ENCODE assay signal across 8 mouse cellular contexts in genomic region chr2:158258781-158259180, GRCm38 (mm10). TPM values are rescaled to one million over a fixed set of nuclear protein-coding genes. Genes with fewer than 3 reads are reported as not detected.
DNase-seq lines count a peak whose midpoint lies in the region; ATAC-seq and TF ChIP-seq lines count a peak whose summit lies in the region.

No protein-coding gene starts in this region.

- TF ChIP-seq CTCF in brain, embryonic 14.5 days (IDR thresholded peaks at IDR 0.05; ENCODE audit: borderline replicate concordance, extremely low read depth, insufficient read depth, insufficient read length): peak; percentile 79
- peak; percentile 78 for TF ChIP-seq CTCF in midbrain, postnatal 0 days (IDR thresholded peaks at IDR 0.05)

- peaks cover 9% of the 10 kb centered on the region; the same call in 1 of the 2 replicates for H3K27me3 ChIP-seq in hindbrain, embryonic 10.5 days (ENCODE audit: insufficient read depth, poor library complexity, severe bottlenecking)
- H3K27me3 ChIP-seq in hindbrain, embryonic 13.5 days: 0 out of 2 replicates have a peak, but pooled peaks cover 5% of the 10 kb centered on the region
- H3K27me3 ChIP-seq in hindbrain, embryonic 15.5 days: no peaks in the 10 kb centered on the region
- peaks cover 9% of the 10 kb centered on the region; the same call in 1 of the 2 replicates for H3K27me3 ChIP-seq in limb, embryonic 10.5 days (ENCODE audit: low read depth, poor library complexity, severe bottlenecking)
- no peaks in the 10 kb centered on the region for H3K27me3 ChIP-seq in midbrain, postnatal 0 days (ENCODE audit: insufficient read depth, low read length)
- no peaks in the 10 kb centered on the region for H3K27me3 ChIP-seq in stomach, embryonic 14.5 days (ENCODE audit: control insufficient read depth, insufficient read depth, low read length)

- H3K4me1 ChIP-seq in hindbrain, embryonic 10.5 days (replicated peaks): peaks cover 48% of the 10 kb centered on the region
- peaks cover 3% of the 10 kb centered on the region for H3K4me1 ChIP-seq in hindbrain, embryonic 13.5 days (replicated peaks)
- H3K4me1 ChIP-seq in hindbrain, embryonic 15.5 days (replicated peaks): 0 out of 2 replicates have a peak, but pooled peaks cover 3% of the 10 kb centered on the region
- H3K4me1 ChIP-seq in limb, embryonic 10.5 days: peaks cover 35% of the 10 kb centered on the region
- H3K4me1 ChIP-seq in midbrain, postnatal 0 days (ENCODE audit: insufficient read depth, low read length): no peaks in the 10 kb centered on the region
- H3K4me1 ChIP-seq in stomach, embryonic 14.5 days (ENCODE audit: control insufficient read depth, insufficient read depth, low read length): peaks cover 18% of the 10 kb centered on the region; the same call in 1 of the 2 replicates

- WGBS in hindbrain, embryonic 10.5 days: 13% methylated on average over 12 of the region's 12 CpGs
- WGBS in hindbrain, embryonic 13.5 days: 14% methylated on average over 12 of the region's 12 CpGs
- WGBS in hindbrain, embryonic 15.5 days: 16% methylated on average over 12 of the region's 12 CpGs
- 15% methylated on average over 12 of the region's 12 CpGs for WGBS in limb, embryonic 10.5 days
- WGBS in midbrain, postnatal 0 days: 15% methylated on average over 12 of the region's 12 CpGs
- 14% methylated on average over 12 of the region's 12 CpGs for whole genome bisulfite sequencing in stomach, embryonic 14.5 days

- H3K27ac ChIP-seq in hindbrain, embryonic 10.5 days: no peak overlapping the region
- H3K27ac ChIP-seq in hindbrain, embryonic 13.5 days: no peak overlapping the region
- no peak overlapping the region for H3K27ac ChIP-seq in hindbrain, embryonic 15.5 days (replicated peaks)
- H3K27ac ChIP-seq in limb, embryonic 10.5 days: no peak overlapping the region
- no peak overlapping the region for H3K27ac ChIP-seq in midbrain, postnatal 0 days (ENCODE audit: low read depth, low read length)
- no peak overlapping the region for H3K27ac ChIP-seq in stomach, embryonic 14.5 days (ENCODE audit: low read length)

- H3K9me3 ChIP-seq in hindbrain, embryonic 10.5 days: no peaks in the 10 kb centered on the region
- H3K9me3 ChIP-seq in hindbrain, embryonic 13.5 days: no peaks in the 10 kb centered on the region
- no peaks in the 10 kb centered on the region for H3K9me3 ChIP-seq in hindbrain, embryonic 15.5 days
- H3K9me3 ChIP-seq in limb, embryonic 10.5 days (replicated peaks): no peaks in the 10 kb centered on the region
- H3K9me3 ChIP-seq in midbrain, postnatal 0 days (ENCODE audit: low read length): no peaks in the 10 kb centered on the region
- no peaks in the 10 kb centered on the region for H3K9me3 ChIP-seq in stomach, embryonic 14.5 days (ENCODE audit: control insufficient read depth, low read depth, low read length)

- H3K4me3 ChIP-seq in hindbrain, embryonic 10.5 days: no peak overlapping the region
- H3K4me3 ChIP-seq in hindbrain, embryonic 13.5 days: no peak overlapping the region
- no peak overlapping the region for H3K4me3 ChIP-seq in hindbrain, embryonic 15.5 days
- no peak overlapping the region for H3K4me3 ChIP-seq in limb, embryonic 10.5 days
- H3K4me3 ChIP-seq in midbrain, postnatal 0 days (ENCODE audit: low read depth, low read length): no peak overlapping the region
- no peak overlapping the region for H3K4me3 ChIP-seq in stomach, embryonic 14.5 days (ENCODE audit: low read depth, low read length)

- DNase-seq in hindbrain, embryonic 10.5 days (ENCODE audit: low spot score): peak; percentile 83
- DNase-seq in brain, embryonic 14.5 days (ENCODE audit: low read depth): peak; percentile 68
- DNase-seq in limb, embryonic 10.5 days (ENCODE audit: low spot score): peak; percentile 83
- DNase-seq in midbrain, postnatal 0 days (ENCODE audit: low spot score): peak; percentile 63

- H3K9ac ChIP-seq in hindbrain, embryonic 13.5 days: no peak overlapping the region
- no peak overlapping the region for H3K9ac ChIP-seq in hindbrain, embryonic 15.5 days
- no peak overlapping the region for H3K9ac ChIP-seq in midbrain, postnatal 0 days (replicated peaks; ENCODE audit: low read length, poor library complexity, severe bottlenecking)
- no peak overlapping the region for H3K9ac ChIP-seq in stomach, embryonic 14.5 days (replicated peaks; ENCODE audit: low read depth, low read length)

- TF ChIP-seq POLR2A in brain, embryonic 14.5 days (IDR thresholded peaks at IDR 0.05; ENCODE audit: borderline replicate concordance, extremely low read depth, insufficient read depth, insufficient read length, poor library complexity, severe bottlenecking): no peak

- ATAC-seq in hindbrain, embryonic 13.5 days (ENCODE audit: low FRiP score): no peak
- 0 out of 2 replicates have a peak, but pooled peaks have one; percentile 27 for ATAC-seq in erythroid progenitor cell, adult 5-6 weeks (replicated peaks; ENCODE audit: low FRiP score, poor library complexity, severe bottlenecking)
- ATAC-seq in hindbrain, embryonic 15.5 days (ENCODE audit: low FRiP score, low read depth): peak; percentile 34; the same call in 1 of the 2 replicates
- ATAC-seq in midbrain, postnatal 0 days (ENCODE audit: low FRiP score): no peak
- 0 out of 2 replicates have a peak, but pooled peaks have one; percentile 25 for ATAC-seq in stomach, embryonic 14.5 days (ENCODE audit: insufficient number of reproducible peaks, insufficient read depth, low FRiP score, low read depth)

- H3K4me2 ChIP-seq in hindbrain, embryonic 13.5 days: no peak overlapping the region
- no peak overlapping the region for H3K4me2 ChIP-seq in hindbrain, embryonic 15.5 days
- H3K4me2 ChIP-seq in midbrain, postnatal 0 days (ENCODE audit: low read depth, low read length, poor library complexity, severe bottlenecking): no peak overlapping the region
- H3K4me2 ChIP-seq in stomach, embryonic 14.5 days (replicated peaks; ENCODE audit: low read depth, low read length): no peak overlapping the region

- no peaks in the 10 kb centered on the region for H3K36me3 ChIP-seq in hindbrain, embryonic 10.5 days
- H3K36me3 ChIP-seq in hindbrain, embryonic 13.5 days: no peaks in the 10 kb centered on the region
- no peaks in the 10 kb centered on the region for H3K36me3 ChIP-seq in hindbrain, embryonic 15.5 days
- H3K36me3 ChIP-seq in limb, embryonic 10.5 days: no peaks in the 10 kb centered on the region
- no peaks in the 10 kb centered on the region for H3K36me3 ChIP-seq in midbrain, postnatal 0 days (ENCODE audit: insufficient read depth, low read length)
- no peaks in the 10 kb centered on the region for H3K36me3 ChIP-seq in stomach, embryonic 14.5 days (ENCODE audit: control insufficient read depth, insufficient read depth, low read length)

RNA-seq across cellular contexts. Expression of gene Bpi, which starts 0.9 kb away (rescaled TPM):
- polyA plus RNA-seq in hindbrain, embryonic 10.5 days (2016; fragmentation: Nextera tagmentation; extraction: Ambion mirVana): not detected in 2 replicates
- not detected in 2 replicates for polyA plus RNA-seq in hindbrain, embryonic 13.5 days (2015; fragmentation: Nextera tagmentation; extraction: Ambion mirVana)
- polyA plus RNA-seq in brain, embryonic 14.5 days (2012; rRNA removed): not detected in 2 replicates
- not detected in 2 replicates for total RNA-seq in erythroid progenitor cell, adult 5-6 weeks (2015; ENCODE audit: low replicate concordance)
- not detected in 2 replicates for total RNA-seq in erythroid progenitor cell, adult 5-6 weeks (2017; ENCODE audit: low replicate concordance)
- polyA plus RNA-seq in hindbrain, embryonic 15.5 days (2015; fragmentation: Nextera tagmentation; extraction: Ambion mirVana): not detected in 2 replicates
- polyA plus RNA-seq in limb, embryonic 10.5 days (2016; fragmentation: Nextera tagmentation; extraction: Ambion mirVana): not detected in 2 replicates
- 0.22 TPM in 1 of 2 replicates, not detected in the other for total RNA-seq in midbrain, postnatal 0 days (2014; rRNA removed)
- not detected in 2 replicates for polyA plus RNA-seq in midbrain, postnatal 0 days (2015; fragmentation: Nextera tagmentation; extraction: Ambion mirVana)
- polyA plus RNA-seq in stomach, embryonic 14.5 days (2014; fragmentation: Nextera tagmentation; extraction: Ambion mirVana): not detected in 2 replicates

RNA-seq across cellular contexts. Expression of gene D630003M21Rik, which starts 29.8 kb away (rescaled TPM):
- 3.7 and 4.9 TPM in 2 replicates for polyA plus RNA-seq in hindbrain, embryonic 10.5 days (2016; fragmentation: Nextera tagmentation; extraction: Ambion mirVana)
- 2.0 and 3.1 TPM in 2 replicates for polyA plus RNA-seq in hindbrain, embryonic 13.5 days (2015; fragmentation: Nextera tagmentation; extraction: Ambion mirVana)
- polyA plus RNA-seq in brain, embryonic 14.5 days (2012; rRNA removed): 3.5 and 3.7 TPM in 2 replicates
- total RNA-seq in erythroid progenitor cell, adult 5-6 weeks (2015; ENCODE audit: low replicate concordance): not detected in 2 replicates
- total RNA-seq in erythroid progenitor cell, adult 5-6 weeks (2017; ENCODE audit: low replicate concordance): not detected in 2 replicates
- 1.8 and 2.4 TPM in 2 replicates for polyA plus RNA-seq in hindbrain, embryonic 15.5 days (2015; fragmentation: Nextera tagmentation; extraction: Ambion mirVana)
- polyA plus RNA-seq in limb, embryonic 10.5 days (2016; fragmentation: Nextera tagmentation; extraction: Ambion mirVana): 1.2 and 3.3 TPM in 2 replicates
- total RNA-seq in midbrain, postnatal 0 days (2014; rRNA removed): 4.6 and 5.5 TPM in 2 replicates
- polyA plus RNA-seq in midbrain, postnatal 0 days (2015; fragmentation: Nextera tagmentation; extraction: Ambion mirVana): 1.1 and 1.5 TPM in 2 replicates
- polyA plus RNA-seq in stomach, embryonic 14.5 days (2014; fragmentation: Nextera tagmentation; extraction: Ambion mirVana): 2.3 and 2.6 TPM in 2 replicates

RNA-seq across cellular contexts. Expression of gene Lbp, which starts 47.5 kb away (rescaled TPM):
- polyA plus RNA-seq in hindbrain, embryonic 10.5 days (2016; fragmentation: Nextera tagmentation; extraction: Ambion mirVana): 2.2 and 3.4 TPM in 2 replicates
- polyA plus RNA-seq in hindbrain, embryonic 13.5 days (2015; fragmentation: Nextera tagmentation; extraction: Ambion mirVana): 2.6 and 2.8 TPM in 2 replicates
- polyA plus RNA-seq in brain, embryonic 14.5 days (2012; rRNA removed): 4.0 and 4.3 TPM in 2 replicates
- 7.1 and 9.0 TPM in 2 replicates for total RNA-seq in erythroid progenitor cell, adult 5-6 weeks (2015; ENCODE audit: low replicate concordance)
- total RNA-seq in erythroid progenitor cell, adult 5-6 weeks (2017; ENCODE audit: low replicate concordance): 6.4 and 40.7 TPM in 2 replicates
- polyA plus RNA-seq in hindbrain, embryonic 15.5 days (2015; fragmentation: Nextera tagmentation; extraction: Ambion mirVana): 5.4 and 6.8 TPM in 2 replicates
- polyA plus RNA-seq in limb, embryonic 10.5 days (2016; fragmentation: Nextera tagmentation; extraction: Ambion mirVana): 1.9 and 3.9 TPM in 2 replicates
- 8.8 and 17.8 TPM in 2 replicates for total RNA-seq in midbrain, postnatal 0 days (2014; rRNA removed)
- 4.2 and 5.6 TPM in 2 replicates for polyA plus RNA-seq in midbrain, postnatal 0 days (2015; fragmentation: Nextera tagmentation; extraction: Ambion mirVana)
- 3.5 and 5.3 TPM in 2 replicates for polyA plus RNA-seq in stomach, embryonic 14.5 days (2014; fragmentation: Nextera tagmentation; extraction: Ambion mirVana)

Comparison
In these comparisons a context has a peak if more than half of its experiments do, and no peak if none do; other contexts are left out.
1. ATAC-seq: peak in erythroid progenitor cell, adult 5-6 weeks (single experiment), hindbrain, embryonic 15.5 days (single experiment) and stomach, embryonic 14.5 days (single experiment); none in hindbrain, embryonic 13.5 days (single experiment) and midbrain, postnatal 0 days (single experiment).
2. Peak in every context shown above with its lines, with median percentiles within 50 percentile points of each other: DNase-seq.